Mouse (Mus musculus) CH12.LX (cell line): ENCODE results near the gene RPS10-NUDT3. TPM values are rescaled to one million over a fixed set of nuclear protein-coding genes. Genes with fewer than 3 reads are reported as not detected.

Experiments
- DNase-seq: peaks from one replicate; pipeline ENCODE4 v3.0.0-alpha.2; 2013; ENCODE audit errors: extremely low read depth
- H3K27ac ChIP-seq: 2 replicates; pipeline ENCODE4 v1.5.1; 2012; ENCODE audit warnings: low read depth, mild to moderate bottlenecking, control low read depth, moderate library complexity; ENCODE audit not compliant: insufficient read depth
- H3K27me3 ChIP-seq: replicated peaks from 2 replicates; pipeline ENCODE3; 2012; ENCODE audit warnings: inconsistent platforms
- H3K36me3 ChIP-seq, 2 experiments: replicated peaks in 1 of 2; 2 replicates each; pipeline versions ENCODE3 to v1.6.1; 2012; ENCODE audit warnings: inconsistent platforms in 1 of 2, low read length in 1 of 2, mild to moderate bottlenecking in 1 of 2, mixed read lengths in 1 of 2, moderate library complexity in 1 of 2; ENCODE audit not compliant: control insufficient read depth in 1 of 2, insufficient read depth in 1 of 2
- H3K4me1 ChIP-seq, 2 experiments: 2 replicates each; pipeline ENCODE4 v1.6.1; 2012; ENCODE audit warnings: inconsistent platforms in 1 of 2, moderate library complexity in 1 of 2; ENCODE audit not compliant: insufficient read depth in 2 of 2, control insufficient read depth in 1 of 2
- H3K4me2 ChIP-seq: 2 replicates; pipeline ENCODE4 v1.6.1; 2012; ENCODE audit warnings: low read depth, mild to moderate bottlenecking, control low read depth; ENCODE audit not compliant: poor library complexity, insufficient read depth, severe bottlenecking
- H3K4me3 ChIP-seq, 3 experiments: fragments of 150-350 bp in 1 of 3; sonication (generic) in 1 of 3; replicated peaks in 1 of 3; 2 replicates each; pipeline versions ENCODE3 to v1.5.1; 2011 to 2012; ENCODE audit warnings: low read depth in 2 of 3, low read length in 2 of 3, mild to moderate bottlenecking in 2 of 3, moderate library complexity in 2 of 3, control low read depth in 1 of 3, improper control_type of control experiment in 1 of 3, inconsistent platforms in 1 of 3, mixed read lengths in 1 of 3; ENCODE audit not compliant: poor library complexity in 1 of 3
- H3K79me2 ChIP-seq: replicated peaks from 2 replicates; pipeline ENCODE4 v1.6.1; 2012; ENCODE audit warnings: mild to moderate bottlenecking, moderate library complexity; ENCODE audit not compliant: control insufficient read depth, poor library complexity, insufficient read depth, severe bottlenecking; ENCODE audit errors: extremely low read depth
- H3K9ac ChIP-seq: 2 replicates; pipeline ENCODE4 v1.6.1; 2012; ENCODE audit warnings: low read depth, mild to moderate bottlenecking, control low read depth, moderate library complexity; ENCODE audit not compliant: insufficient read depth
- H3K9me3 ChIP-seq: replicated peaks from 2 replicates; pipeline ENCODE3; 2012; ENCODE audit warnings: low read length, inconsistent platforms, mixed read lengths
- CHD1 ChIP-seq: IDR thresholded peaks from 2 replicates; pipeline ENCODE4 v1.6.1; 2012; ENCODE audit warnings: low read depth, low read length, improper control_type of control experiment, inconsistent platforms
- E2F4 ChIP-seq: IDR thresholded peaks from 2 replicates; pipeline ENCODE4 v1.6.1; 2011; ENCODE audit warnings: low read depth, low read length, improper control_type of control experiment; ENCODE audit not compliant: insufficient replicate concordance
- ETS1 ChIP-seq: conservative IDR thresholded peaks from 2 replicates; pipeline ENCODE4 v1.6.1; 2012; ENCODE audit warnings: low read depth, mild to moderate bottlenecking, inconsistent platforms, low read length, improper control_type of control experiment, moderate library complexity
- IRF4 ChIP-seq: IDR thresholded peaks from 2 replicates; pipeline ENCODE4 v1.6.1; 2014; ENCODE audit warnings: low read depth, mild to moderate bottlenecking, inconsistent platforms, low read length, improper control_type of control experiment
- JUN ChIP-seq: IDR thresholded peaks from 2 replicates; pipeline ENCODE4 v1.6.1; 2011; ENCODE audit warnings: low read depth, mild to moderate bottlenecking, low read length, improper control_type of control experiment, moderate library complexity; ENCODE audit not compliant: insufficient read depth
- MAZ ChIP-seq: IDR thresholded peaks from 2 replicates; pipeline ENCODE4 v1.6.1; 2012; ENCODE audit warnings: low read depth, mild to moderate bottlenecking, inconsistent platforms, low read length, improper control_type of control experiment, moderate library complexity
- NRF1 ChIP-seq: IDR thresholded peaks from 2 replicates; pipeline ENCODE4 v1.6.1; 2014; ENCODE audit warnings: low read depth, mild to moderate bottlenecking, inconsistent platforms, low read length, improper control_type of control experiment, moderate library complexity
- POLR2AphosphoS2 ChIP-seq: IDR thresholded peaks from 2 replicates; pipeline ENCODE4 v1.6.1; 2011; ENCODE audit warnings: low read depth, low read length, improper control_type of control experiment
- SIN3A ChIP-seq: IDR thresholded peaks from 2 replicates; pipeline ENCODE4 v1.6.1; 2012; ENCODE audit warnings: low read length, improper control_type of control experiment, inconsistent platforms
- SMC3 ChIP-seq: IDR thresholded peaks from 2 replicates; pipeline ENCODE4 v1.6.1; 2011; ENCODE audit warnings: low read depth, low read length, improper control_type of control experiment
- dilution Hi-C: fragments of 300-500 bp; cut with MboI; formaldehyde crosslinking; loops from 2 replicates; pipeline ENCODE4 v1.14.3; 2020; ENCODE audit warnings: low sequenced_read_pairs; ENCODE audit not compliant: extremely low pct_unique_long_range_greater_than_20kb, extremely low pct_ligation_motif_present
- in situ Hi-C: fragments of 300-500 bp; cut with MboI; formaldehyde crosslinking; loops from 3 replicates; pipeline ENCODE4 v1.14.3; 2019; ENCODE audit warnings: low sequenced_read_pairs, low pct_ligation_motif_present, low pct_unique_long_range_greater_than_20kb, mixed read lengths
- polyA plus RNA-seq: library from polyadenylated mRNA; unstranded; fragments of >175 nt; gene quantifications from 2 replicates; pipeline ENCODE4 v1.2.1, GENCODE M21; 2012; ENCODE audit warnings: low read depth; ENCODE audit not compliant: insufficient read length
- total RNA-seq, 2 experiments: library from RNA; depleted of rRNA; stranded (reverse); fragments of 300-350 nt in 1 of 2; fragments of >200 nt in 1 of 2; gene quantifications; 2 replicates each; pipeline ENCODE4 v1.2.3; 2012 to 2014

The RPS10-NUDT3 gene
- total and polyA plus RNA-seq, 3 experiments = 30.3 TPM; not detected in 2

- Histone ChIP-seq H3K4me2 (no peak overlapping the region), H3K79me2 (peaks cover 21% of the 10 kb centered on the region), H3K27ac (no peak overlapping the region), H3K4me3 (no peak overlapping the region), H3K36me3 (peaks cover 9 to 73% of the 10 kb centered on the region in 2 experiments), H3K9me3 (no peaks in the 10 kb centered on the region), H3K4me1 (peaks cover 0 to 16% of the 10 kb centered on the region in 2 experiments; a peak in 2 of 4 replicates), H3K27me3 (no peaks in the 10 kb centered on the region), H3K9ac (no peak overlapping the region)
- in situ Hi-C loops (no loop called here), dilution Hi-C loops (no loop called here)
- no peak for TF ChIP-seq JUN
- TF ChIP-seq NRF1 = no peak
- TF ChIP-seq POLR2AphosphoS2 = no peak
- no peak for TF ChIP-seq ETS1
- no peak for TF ChIP-seq SIN3A
- DNase-seq = no peak
Measured at GRCm38 (mm10) chr17:27611519-27611884, 23.5 kb downstream of the RPS10-NUDT3 start.

- no peak for DNase-seq
- no peak overlapping the region for H3K4me3 ChIP-seq
- H3K27me3 ChIP-seq = no peaks in the 10 kb centered on the region
- no peak for TF ChIP-seq SMC3
- TF ChIP-seq CHD1 = no peak
- no peak for TF ChIP-seq MAZ
- TF ChIP-seq IRF4 = no peak
- TF ChIP-seq, all 38 proteins: peak for 0
- in situ Hi-C loops (no loop called here), dilution Hi-C loops (no loop called here)
- no peaks in the 10 kb centered on the region for H3K9me3 ChIP-seq
- peaks cover 8 to 75% of the 10 kb centered on the region in 2 experiments for H3K36me3 ChIP-seq
- H3K9ac ChIP-seq = no peak overlapping the region
- H3K79me2 ChIP-seq = peaks cover 20% of the 10 kb centered on the region
- no peak overlapping the region for H3K27ac ChIP-seq
- H3K4me2 ChIP-seq = no peak overlapping the region
- H3K4me1 ChIP-seq = peaks cover 0 to 16% of the 10 kb centered on the region in 2 experiments; a peak in 2 of 4 replicates
Measured at GRCm38 (mm10) chr17:27610679-27611518, 24.1 kb downstream of the RPS10-NUDT3 start.

GRCm38 (mm10) chr17:27609576-27609975, 25.4 kb downstream of the RPS10-NUDT3 start:
- no peak for DNase-seq
- H3K9ac ChIP-seq = no peak overlapping the region
- no peak overlapping the region for H3K27ac ChIP-seq
- H3K79me2 ChIP-seq = peaks cover 16% of the 10 kb centered on the region
- H3K9me3 ChIP-seq = no peaks in the 10 kb centered on the region
- no peak overlapping the region for H3K4me3 ChIP-seq
- H3K4me1 ChIP-seq = peaks cover 0 to 14% of the 10 kb centered on the region in 2 experiments; a peak in 2 of 4 replicates
- dilution Hi-C loops = no loop called here
- peaks cover 8 to 66% of the 10 kb centered on the region in 2 experiments for H3K36me3 ChIP-seq
- in situ Hi-C loops = no loop called here
- no peak overlapping the region for H3K4me2 ChIP-seq
- TF ChIP-seq E2F4 = no peak
- no peaks in the 10 kb centered on the region for H3K27me3 ChIP-seq
